Mouse (Mus musculus): ENCODE data around the gene Commd6.

Commd6 gene

GRCm38 (mm10) chr14:101640153-101640843, at the start of gene Commd6:
Commd6 (minus strand) TSS chr14:101640686.
- peak; percentile 94 for DNase-seq

GRCm38 (mm10) chr14:101688406-101688805, 47.9 kb upstream of the Commd6 start:
- no peak for DNase-seq

GRCm38 (mm10) chr14:101687696-101688095, 47.2 kb upstream of the Commd6 start:
- DNase-seq, result no peak

GRCm38 (mm10) chr14:101672226-101672625, 31.7 kb upstream of the Commd6 start:
- no peak for DNase-seq

GRCm38 (mm10) chr14:101668626-101669025, 28.1 kb upstream of the Commd6 start:
- DNase-seq, result peak; percentile 73

- no peak for DNase-seq
Observed at GRCm38 (mm10) chr14:101666536-101666935, 26.1 kb upstream of the Commd6 start.

- DNase-seq, result no peak
Observed at GRCm38 (mm10) chr14:101666056-101666455, 25.6 kb upstream of the Commd6 start.

- no peak for DNase-seq
Observed at GRCm38 (mm10) chr14:101664274-101664673, 23.8 kb upstream of the Commd6 start.

- no peak for DNase-seq
Observed at GRCm38 (mm10) chr14:101661654-101662412, 21.3 kb upstream of the Commd6 start.

GRCm38 (mm10) chr14:101656307-101656706, 15.8 kb upstream of the Commd6 start:
- DNase-seq, result no peak

GRCm38 (mm10) chr14:101654526-101654909, 14.0 kb upstream of the Commd6 start:
- no peak for DNase-seq

GRCm38 (mm10) chr14:101653581-101654525, 13.4 kb upstream of the Commd6 start, which contains the start of gene Uchl3:
Uchl3 (plus strand) TSS chr14:101653967.
- DNase-seq, result peak; percentile 94

GRCm38 (mm10) chr14:101652571-101652970, 12.1 kb upstream of the Commd6 start:
- DNase-seq, result peak; percentile 21

GRCm38 (mm10) chr14:101650551-101650950, 10.1 kb upstream of the Commd6 start:
- no peak for DNase-seq

- no peak for DNase-seq
Observed at GRCm38 (mm10) chr14:101644948-101645347, 4.5 kb upstream of the Commd6 start.

GRCm38 (mm10) chr14:101637381-101637780, 3.1 kb downstream of the Commd6 start:
- no peak for DNase-seq

- no peak for DNase-seq
Observed at GRCm38 (mm10) chr14:101635765-101636164, 4.7 kb downstream of the Commd6 start.

GRCm38 (mm10) chr14:101630548-101630947, 9.9 kb downstream of the Commd6 start:
- no peak for DNase-seq

GRCm38 (mm10) chr14:101617680-101618079, 22.8 kb downstream of the Commd6 start:
- DNase-seq, result no peak

- no peak for DNase-seq
Observed at GRCm38 (mm10) chr14:101616178-101616577, 24.3 kb downstream of the Commd6 start.

GRCm38 (mm10) chr14:101613206-101613605, 27.3 kb downstream of the Commd6 start:
- DNase-seq, result no peak

- DNase-seq, result no peak
Observed at GRCm38 (mm10) chr14:101610701-101611100, 29.8 kb downstream of the Commd6 start.

Data from cerebellum, adult 11-12 months (tissue).